Comparison of ENCODE assay signal across 35 mouse cellular contexts in genomic region chr4:128606586-128606985, GRCm38 (mm10). TPM values are rescaled to one million over a fixed set of nuclear protein-coding genes. Genes with fewer than 3 reads are reported as not detected.
A peak's percentile ranks its signal among the peaks of the same experiment; 100 is the strongest.
DNase-seq lines count a peak whose midpoint lies in the region; ATAC-seq and TF ChIP-seq lines count a peak whose summit lies in the region.
"Had no signal": no experiment of that assay in that cellular context is flagged by ENCODE, and none has a peak within 500 bp of the region (broad histone marks: within the 10 kb centered on the region; RNA-seq: fewer than 3 reads in every experiment).

No protein-coding gene starts in this region.

- TF ChIP-seq POLR2A in testis, adult 2 months (IDR thresholded peaks at IDR 0.05; ENCODE audit: control insufficient read depth, low read depth, low read length) = no peak

- H3K4me2 ChIP-seq in intestine, embryonic 15.5 days (replicated peaks) = no peak overlapping the region
- H3K4me2 ChIP-seq: heart, embryonic 11.5 days; hindbrain, embryonic 12.5 days; limb, embryonic 15.5 days; liver, embryonic 13.5 days; midbrain, embryonic 12.5 days; neural tube, embryonic 12.5 days had no signal

- peak; percentile 12 for DNase-seq in cerebellum, adult 11-12 months
- no peak for DNase-seq in cerebellum, postnatal 10 days
- DNase-seq in layer of hippocampus, postnatal 36 days = peak; percentile 39
- no peak for DNase-seq in layer of hippocampus, adult 11-12 months (ENCODE audit: low spot score)
- no peak for DNase-seq in testis, postnatal 10 days (ENCODE audit: low spot score)
- DNase-seq: B cell, adult 2 months; cerebellum, adult 18-20 months; cerebellum, postnatal 14 days; gastrocnemius, postnatal 25 days; heart, adult 11 months; heart, postnatal 36 days; kidney, adult 8-10 months; kidney, postnatal 4 days; liver, embryonic 13.5 days; lung, adult 18-20 months; lung, postnatal 4 days; thymus, adult 18-20 months; thymus, postnatal 25 days had no signal

- H3K27ac ChIP-seq in testis, adult 2 months (ENCODE audit: control insufficient read depth, insufficient read depth, low read depth, low read length) = peak overlapping the region; percentile 2; the same call in 1 of the 2 replicates
- H3K27ac ChIP-seq in intestine, embryonic 15.5 days = no peak overlapping the region
- H3K27ac ChIP-seq: hindbrain, embryonic 12.5 days; hindbrain, postnatal 0 days; kidney, postnatal 0 days; limb, embryonic 10.5 days; limb, embryonic 15.5 days; liver, embryonic 13.5 days; midbrain, embryonic 12.5 days; neural tube, embryonic 12.5 days had no signal

- no peaks in the 10 kb centered on the region for H3K9me3 ChIP-seq in intestine, embryonic 15.5 days
- H3K9me3 ChIP-seq: hindbrain, embryonic 12.5 days; limb, embryonic 10.5 days; limb, embryonic 15.5 days; liver, embryonic 13.5 days; megakaryocyte, embryonic 14.5 days; midbrain, embryonic 12.5 days; neural tube, embryonic 12.5 days had no signal

- no peak overlapping the region for H3K4me3 ChIP-seq in testis, adult 2 months (ENCODE audit: control insufficient read depth, low read depth, low read length)
- no peak overlapping the region for H3K4me3 ChIP-seq in intestine, embryonic 15.5 days (replicated peaks)
- H3K4me3 ChIP-seq: erythroblast, embryonic 14.5 days; hindbrain, embryonic 12.5 days; limb, embryonic 10.5 days; limb, embryonic 15.5 days; liver, embryonic 13.5 days; megakaryocyte, embryonic 14.5 days; midbrain, embryonic 12.5 days; myocyte; neural tube, embryonic 12.5 days had no signal

- no peak for ATAC-seq in intestine, embryonic 15.5 days
- ATAC-seq: forebrain, embryonic 16.5 days; hindbrain, postnatal 0 days; intestine, embryonic 16.5 days; lung, postnatal 0 days had no signal

- no peaks in the 10 kb centered on the region for H3K27me3 ChIP-seq in testis, adult 2 months (ENCODE audit: control insufficient read depth, insufficient read depth, low read length)
- no peaks in the 10 kb centered on the region for H3K27me3 ChIP-seq in intestine, embryonic 15.5 days (replicated peaks)
- H3K27me3 ChIP-seq: hindbrain, embryonic 12.5 days; limb, embryonic 15.5 days; liver, embryonic 13.5 days; megakaryocyte, embryonic 14.5 days; midbrain, embryonic 12.5 days; neural tube, embryonic 12.5 days had no signal

- peaks cover 3% of the 10 kb centered on the region; the same call in 1 of the 2 replicates for H3K36me3 ChIP-seq in testis, adult 2 months (ENCODE audit: control insufficient read depth, insufficient read depth, low read length)
- peaks cover 7% of the 10 kb centered on the region; the same call in 1 of the 2 replicates for H3K36me3 ChIP-seq in intestine, embryonic 15.5 days

- H3K4me1 ChIP-seq in testis, adult 2 months (ENCODE audit: control insufficient read depth, insufficient read depth, low read length) = peaks cover 7% of the 10 kb centered on the region; the same call in 1 of the 2 replicates
- H3K4me1 ChIP-seq in intestine, embryonic 15.5 days (replicated peaks) = peaks cover 5% of the 10 kb centered on the region

- 94% methylated on average over 7 of the region's 7 CpGs for WGBS in intestine, embryonic 15.5 days

- TF ChIP-seq CTCF in testis, adult 2 months (IDR thresholded peaks at IDR 0.05; ENCODE audit: control insufficient read depth, insufficient read depth, insufficient replicate concordance, low read depth, low read length) = no peak

- H3K9ac ChIP-seq in intestine, embryonic 15.5 days = no peak overlapping the region
- H3K9ac ChIP-seq: hindbrain, embryonic 12.5 days; limb, embryonic 15.5 days; liver, embryonic 13.5 days; midbrain, embryonic 12.5 days; neural tube, embryonic 12.5 days had no signal

RNA-seq across cellular contexts. Expression of gene Zscan20, which starts 3.3 kb away (rescaled TPM):
- 10 to 100 TPM in 1 of 2 experiments, 1 to 10 TPM in 1; 9.9 to 10.3 TPM for total RNA-seq in layer of hippocampus, postnatal 36 days (2021)
- 7.5 and 7.7 TPM in 2 replicates for polyA plus RNA-seq in testis, adult 2 months (2012; rRNA removed)
- polyA plus RNA-seq in intestine, embryonic 15.5 days (2015; fragmentation: Nextera tagmentation; extraction: Ambion mirVana) = 2.5 and 3.5 TPM in 2 replicates

RNA-seq across cellular contexts. Expression of gene Tlr12, which starts 11.8 kb away (rescaled TPM):
- total RNA-seq in layer of hippocampus, postnatal 36 days (2021) = under 1 TPM; 0.61 to 0.80 TPM
- 0.04 and 0.12 TPM in 2 replicates for polyA plus RNA-seq in testis, adult 2 months (2012; rRNA removed)
- 2.2 and 2.4 TPM in 2 replicates for polyA plus RNA-seq in intestine, embryonic 15.5 days (2015; fragmentation: Nextera tagmentation; extraction: Ambion mirVana)
- total RNA-seq: gastrocnemius, adult 18-20 months; gastrocnemius, postnatal 25 days had no signal
- polyA plus RNA-seq: myocyte had no signal

RNA-seq across cellular contexts. Expression of gene Phc2, which starts 47.9 kb away (rescaled TPM):
- 10 to 100 TPM; 91.4 to 96.9 TPM for total RNA-seq in layer of hippocampus, postnatal 36 days (2021)
- polyA plus RNA-seq in testis, adult 2 months (2012; rRNA removed) = 44.6 and 47.8 TPM in 2 replicates
- 39.2 and 42.3 TPM in 2 replicates for polyA plus RNA-seq in intestine, embryonic 15.5 days (2015; fragmentation: Nextera tagmentation; extraction: Ambion mirVana)

Comparison
In these comparisons a context has a peak if more than half of its experiments do, and no peak if none do; other contexts are left out.
1. DNase-seq: peak in cerebellum, adult 11-12 months (single experiment) and layer of hippocampus, postnatal 36 days (2 of 2); none in cerebellum, postnatal 10 days (0 of 2), layer of hippocampus, adult 11-12 months (single experiment) and testis, postnatal 10 days (single experiment).